Mouse (Mus musculus): ENCODE measurements around the gene Mfap2. TPM values are rescaled to one million over a fixed set of nuclear protein-coding genes. Genes with fewer than 3 reads are reported as not detected.

Mfap2 gene
- polyA plus RNA-seq, 1 experiment from 2014 or later: 263 TPM

- Histone ChIP-seq H3K27me3 (ENCODE audit: control insufficient read depth, insufficient read depth, low read length) (no peaks in the 10 kb centered on the region), H3K27ac (ENCODE audit: low read depth, low read length) (peak overlapping the region; percentile 97), H3K9me3 (ENCODE audit: control insufficient read depth, low read length) (no peaks in the 10 kb centered on the region), H3K4me2 (ENCODE audit: low read depth, low read length, severe bottlenecking) (peak overlapping the region; percentile 40), H3K4me1 (replicated peaks; ENCODE audit: control insufficient read depth, insufficient read depth, low read length) (peaks cover 50% of the 10 kb centered on the region), H3K4me3 (ENCODE audit: low read depth, low read length) (no peak overlapping the region; the same call in 1 of the 2 replicates), H3K36me3 (ENCODE audit: control insufficient read depth, insufficient read depth, low read length) (no peaks in the 10 kb centered on the region), H3K9ac (ENCODE audit: low read length) (peak overlapping the region; percentile 39)
- ATAC-seq (replicated peaks; ENCODE audit: low FRiP score) (peak; percentile 19), DNase-seq (ENCODE audit: low spot score) (no peak)
- WGBS: 37% methylated on average over 17 of the region's 17 CpGs
These were observed 38.7 kb downstream of the Mfap2 start for GRCm38 (mm10) chr4:141048810-141049475.

DNA sequence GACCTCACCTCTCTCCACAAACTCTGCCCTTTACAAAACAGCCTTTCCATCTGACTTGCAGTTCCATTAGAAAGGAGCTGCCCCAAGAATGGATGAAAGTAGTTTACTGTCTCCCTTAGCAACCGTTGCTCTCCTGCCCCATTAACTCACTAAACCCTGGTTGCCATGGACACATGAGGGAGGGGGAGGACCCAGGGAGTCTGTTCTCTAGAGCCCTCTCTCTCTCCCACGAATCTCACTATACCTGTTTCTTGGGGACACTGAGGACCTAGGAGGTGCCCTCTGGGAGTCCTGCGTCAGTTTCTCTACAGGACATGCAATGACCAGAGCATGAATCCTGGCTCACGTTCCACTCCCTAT is 39.2 kb downstream of the Mfap2 start:
- peaks cover 54% of the 10 kb centered on the region for H3K4me1 ChIP-seq (replicated peaks; ENCODE audit: control insufficient read depth, insufficient read depth, low read length)
- ATAC-seq (replicated peaks; ENCODE audit: low FRiP score): peak; percentile 68
- no peaks in the 10 kb centered on the region for H3K36me3 ChIP-seq (ENCODE audit: control insufficient read depth, insufficient read depth, low read length)
- WGBS: 18% methylated on average over 4 of the region's 4 CpGs
- peak overlapping the region; percentile 39 for H3K9ac ChIP-seq (ENCODE audit: low read length)
- peak overlapping the region; percentile 97 for H3K27ac ChIP-seq (ENCODE audit: low read depth, low read length)
- no peaks in the 10 kb centered on the region for H3K27me3 ChIP-seq (ENCODE audit: control insufficient read depth, insufficient read depth, low read length)
- no peaks in the 10 kb centered on the region for H3K9me3 ChIP-seq (ENCODE audit: control insufficient read depth, low read length)
- peak overlapping the region; percentile 40 for H3K4me2 ChIP-seq (ENCODE audit: low read depth, low read length, severe bottlenecking)
- H3K4me3 ChIP-seq (ENCODE audit: low read depth, low read length): no peak overlapping the region; the same call in 1 of the 2 replicates
- DNase-seq (ENCODE audit: low spot score): peak; percentile 86

GRCm38 (mm10) chr4:141052442-141052841 is 42.2 kb downstream of the Mfap2 start:
- no peak for ATAC-seq (replicated peaks; ENCODE audit: low FRiP score)
- H3K4me1 ChIP-seq (replicated peaks; ENCODE audit: control insufficient read depth, insufficient read depth, low read length): peaks cover 52% of the 10 kb centered on the region
- H3K27me3 ChIP-seq (ENCODE audit: control insufficient read depth, insufficient read depth, low read length): no peaks in the 10 kb centered on the region
- DNase-seq (ENCODE audit: low spot score): no peak
- peak overlapping the region; percentile 0; the same call in 1 of the 2 replicates for H3K4me2 ChIP-seq (ENCODE audit: low read depth, low read length, severe bottlenecking)
- H3K9me3 ChIP-seq (ENCODE audit: control insufficient read depth, low read length): no peaks in the 10 kb centered on the region
- H3K9ac ChIP-seq (ENCODE audit: low read length): peak overlapping the region; percentile 47; the same call in 1 of the 2 replicates
- H3K4me3 ChIP-seq (ENCODE audit: low read depth, low read length): no peak overlapping the region
- WGBS: 80% methylated on average over 12 of the region's 12 CpGs
- peak overlapping the region; percentile 79 for H3K27ac ChIP-seq (ENCODE audit: low read depth, low read length)
- H3K36me3 ChIP-seq (ENCODE audit: control insufficient read depth, insufficient read depth, low read length): no peaks in the 10 kb centered on the region

DNA sequence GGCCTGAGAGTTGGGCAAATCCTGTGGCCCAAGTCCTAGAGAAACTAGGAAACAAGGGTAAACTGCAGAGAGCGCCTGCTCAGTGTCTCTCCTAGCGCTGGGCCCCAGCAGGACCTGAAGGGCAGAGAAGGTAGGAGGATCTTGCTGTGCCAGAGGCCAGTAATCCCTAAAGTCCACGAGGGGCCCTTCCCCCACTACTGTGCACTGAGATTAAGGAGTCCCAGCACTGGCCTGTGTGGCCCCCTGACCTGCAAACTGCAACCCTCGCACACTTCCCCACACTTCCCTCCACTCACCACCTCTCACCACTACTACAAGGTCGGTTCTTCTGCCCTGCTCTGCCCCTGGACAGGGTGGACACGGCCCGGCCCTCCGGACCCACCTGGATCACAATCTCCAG is 42.9 kb downstream of the Mfap2 start:
- H3K36me3 ChIP-seq (ENCODE audit: control insufficient read depth, insufficient read depth, low read length): no peaks in the 10 kb centered on the region
- DNase-seq (ENCODE audit: low spot score) (no peak), ATAC-seq (replicated peaks; ENCODE audit: low FRiP score) (no peak)
- H3K4me3 ChIP-seq (ENCODE audit: low read depth, low read length): peak overlapping the region; percentile 10; the same call in 1 of the 2 replicates
- peaks cover 52% of the 10 kb centered on the region for H3K4me1 ChIP-seq (replicated peaks; ENCODE audit: control insufficient read depth, insufficient read depth, low read length)
- peak overlapping the region; percentile 33; the same call in 1 of the 2 replicates for H3K4me2 ChIP-seq (ENCODE audit: low read depth, low read length, severe bottlenecking)
- no peaks in the 10 kb centered on the region for H3K9me3 ChIP-seq (ENCODE audit: control insufficient read depth, low read length)
- peak overlapping the region; percentile 79 for H3K27ac ChIP-seq (ENCODE audit: low read depth, low read length)
- 19% methylated on average over 8 of the region's 8 CpGs for WGBS
- no peaks in the 10 kb centered on the region for H3K27me3 ChIP-seq (ENCODE audit: control insufficient read depth, insufficient read depth, low read length)
- H3K9ac ChIP-seq (ENCODE audit: low read length): peak overlapping the region; percentile 47

DNA sequence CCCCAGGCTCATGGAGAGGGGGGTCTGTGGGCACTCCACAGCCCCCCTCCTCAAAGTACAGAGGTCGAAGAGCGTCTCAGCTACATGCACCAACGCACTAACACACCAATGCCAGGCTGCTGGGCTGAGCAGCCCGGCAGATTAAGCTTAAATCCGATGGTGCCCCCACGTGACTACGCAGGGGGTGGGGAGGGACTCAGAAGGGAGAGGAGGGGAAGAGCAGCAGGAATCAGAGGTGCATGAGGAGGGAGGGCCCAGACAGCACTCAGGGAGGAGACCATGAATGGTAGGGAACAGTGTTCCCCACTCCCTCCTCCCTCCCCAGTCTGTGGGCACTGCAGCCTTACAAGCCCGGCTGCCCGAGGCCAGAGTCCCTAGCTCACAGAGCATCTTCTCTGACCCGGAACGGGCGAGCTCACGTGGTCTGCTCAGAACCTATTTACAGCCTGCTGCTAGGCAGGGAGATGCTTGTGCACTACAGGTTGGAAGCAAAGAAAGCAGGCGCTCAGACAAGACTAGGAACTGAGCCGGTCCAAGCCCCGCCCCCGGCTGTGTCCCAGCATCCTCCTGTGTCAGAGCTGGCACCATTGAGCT is 43.4 kb downstream of the Mfap2 start:
- Histone ChIP-seq H3K36me3 (ENCODE audit: control insufficient read depth, insufficient read depth, low read length) (no peaks in the 10 kb centered on the region), H3K4me1 (replicated peaks; ENCODE audit: control insufficient read depth, insufficient read depth, low read length) (peaks cover 47% of the 10 kb centered on the region), H3K27ac (ENCODE audit: low read depth, low read length) (peak overlapping the region; percentile 79), H3K27me3 (ENCODE audit: control insufficient read depth, insufficient read depth, low read length) (no peaks in the 10 kb centered on the region), H3K9me3 (ENCODE audit: control insufficient read depth, low read length) (no peaks in the 10 kb centered on the region), H3K9ac (ENCODE audit: low read length) (peak overlapping the region; percentile 47), H3K4me2 (ENCODE audit: low read depth, low read length, severe bottlenecking) (peak overlapping the region; percentile 33), H3K4me3 (ENCODE audit: low read depth, low read length) (0 out of 2 replicates have a peak overlapping the region, but pooled peaks have one; percentile 0)
- ATAC-seq (replicated peaks; ENCODE audit: low FRiP score) (peak; percentile 63), DNase-seq (ENCODE audit: low spot score) (peak; percentile 77)
- WGBS: 6% methylated on average over 17 of the region's 17 CpGs

GRCm38 (mm10) chr4:141056970-141057369 is 46.8 kb downstream of the Mfap2 start:
- no peaks in the 10 kb centered on the region for H3K27me3 ChIP-seq (ENCODE audit: control insufficient read depth, insufficient read depth, low read length)
- H3K4me2 ChIP-seq (ENCODE audit: low read depth, low read length, severe bottlenecking): no peak overlapping the region
- H3K4me1 ChIP-seq (replicated peaks; ENCODE audit: control insufficient read depth, insufficient read depth, low read length): peaks cover 28% of the 10 kb centered on the region
- WGBS: 89% methylated on average over 10 of the region's 10 CpGs
- H3K4me3 ChIP-seq (ENCODE audit: low read depth, low read length): no peak overlapping the region
- ATAC-seq (replicated peaks; ENCODE audit: low FRiP score): no peak
- no peaks in the 10 kb centered on the region for H3K36me3 ChIP-seq (ENCODE audit: control insufficient read depth, insufficient read depth, low read length)
- H3K27ac ChIP-seq (ENCODE audit: low read depth, low read length): no peak overlapping the region
- H3K9me3 ChIP-seq (ENCODE audit: control insufficient read depth, low read length): no peaks in the 10 kb centered on the region
- no peak for DNase-seq (ENCODE audit: low spot score)
- no peak overlapping the region for H3K9ac ChIP-seq (ENCODE audit: low read length)

GRCm38 (mm10) chr4:141058835-141059234 is 48.6 kb downstream of the Mfap2 start:
- DNase-seq (ENCODE audit: low spot score) (peak; percentile 51), ATAC-seq (replicated peaks; ENCODE audit: low FRiP score) (no peak)
- Histone ChIP-seq H3K4me2 (ENCODE audit: low read depth, low read length, severe bottlenecking) (no peak overlapping the region), H3K27me3 (ENCODE audit: control insufficient read depth, insufficient read depth, low read length) (no peaks in the 10 kb centered on the region), H3K4me3 (ENCODE audit: low read depth, low read length) (no peak overlapping the region), H3K4me1 (replicated peaks; ENCODE audit: control insufficient read depth, insufficient read depth, low read length) (peaks cover 9% of the 10 kb centered on the region), H3K27ac (ENCODE audit: low read depth, low read length) (no peak overlapping the region), H3K9ac (ENCODE audit: low read length) (no peak overlapping the region), H3K36me3 (ENCODE audit: control insufficient read depth, insufficient read depth, low read length) (no peaks in the 10 kb centered on the region), H3K9me3 (ENCODE audit: control insufficient read depth, low read length) (no peaks in the 10 kb centered on the region)
- WGBS: 83% methylated on average over 9 of the region's 9 CpGs

DNA sequence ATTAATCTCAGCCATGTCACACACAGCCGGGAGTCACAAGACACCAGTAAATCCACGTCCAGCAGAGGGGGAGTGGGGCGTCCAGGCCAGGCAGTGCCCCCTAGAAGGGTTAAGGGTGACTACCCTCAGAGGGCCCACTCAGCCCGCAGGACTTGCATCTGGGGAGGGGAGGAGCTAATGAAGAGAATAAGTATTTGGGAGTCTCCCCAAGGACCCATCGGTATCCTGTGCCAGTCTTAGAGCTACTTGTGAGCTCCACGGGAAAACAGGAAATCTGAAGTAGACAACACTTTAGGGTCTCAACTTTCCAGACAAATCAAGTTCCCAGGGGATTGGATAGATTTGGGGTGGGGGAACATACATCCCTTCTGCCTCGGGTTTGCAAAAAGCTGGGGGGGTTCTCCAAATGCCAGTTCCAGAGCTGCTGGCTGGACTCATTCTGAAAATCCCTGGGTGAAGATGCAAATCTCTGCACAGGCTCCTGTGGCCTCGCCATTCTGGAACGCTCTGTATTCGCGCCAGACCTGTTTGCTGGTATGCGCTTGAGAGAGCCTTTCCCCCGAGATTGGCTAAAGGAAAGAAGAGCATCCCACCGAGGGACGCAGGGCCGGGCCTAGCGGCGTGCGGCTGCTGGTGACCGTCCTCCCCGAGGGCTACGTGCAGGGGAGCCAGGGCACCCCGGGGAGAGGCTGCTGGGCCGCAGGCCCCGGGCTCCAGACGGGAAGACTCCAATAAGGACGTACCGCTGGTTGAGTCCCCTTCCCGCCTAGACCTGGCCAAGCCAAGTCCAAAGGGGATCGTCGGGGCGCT is 49.6 kb downstream of the Mfap2 start:
- no peaks in the 10 kb centered on the region for H3K9me3 ChIP-seq (ENCODE audit: control insufficient read depth, low read length)
- H3K4me1 ChIP-seq (replicated peaks; ENCODE audit: control insufficient read depth, insufficient read depth, low read length): 0 out of 2 replicates have a peak, but pooled peaks cover 4% of the 10 kb centered on the region
- H3K27me3 ChIP-seq (ENCODE audit: control insufficient read depth, insufficient read depth, low read length): no peaks in the 10 kb centered on the region
- H3K9ac ChIP-seq (ENCODE audit: low read length): peak overlapping the region; percentile 82
- H3K36me3 ChIP-seq (ENCODE audit: control insufficient read depth, insufficient read depth, low read length): no peaks in the 10 kb centered on the region
- H3K27ac ChIP-seq (ENCODE audit: low read depth, low read length): peak overlapping the region; percentile 64
- DNase-seq (ENCODE audit: low spot score): no peak
- H3K4me3 ChIP-seq (ENCODE audit: low read depth, low read length): peak overlapping the region; percentile 62
- H3K4me2 ChIP-seq (ENCODE audit: low read depth, low read length, severe bottlenecking): peak overlapping the region; percentile 80
- 3% methylated on average over 32 of the region's 32 CpGs for WGBS
- no peak for ATAC-seq (replicated peaks; ENCODE audit: low FRiP score)

All from forebrain, embryonic 11.5 days (tissue).